Mouse (Mus musculus): ENCODE data around the gene Lrp6. TPM values are rescaled to one million over a fixed set of nuclear protein-coding genes. Genes with fewer than 3 reads are reported as not detected.
A peak's percentile ranks its signal among the peaks of the same experiment; 100 is the strongest.

Gene Lrp6
- polyA plus RNA-seq, 1 experiment: 8.4 TPM

DNA sequence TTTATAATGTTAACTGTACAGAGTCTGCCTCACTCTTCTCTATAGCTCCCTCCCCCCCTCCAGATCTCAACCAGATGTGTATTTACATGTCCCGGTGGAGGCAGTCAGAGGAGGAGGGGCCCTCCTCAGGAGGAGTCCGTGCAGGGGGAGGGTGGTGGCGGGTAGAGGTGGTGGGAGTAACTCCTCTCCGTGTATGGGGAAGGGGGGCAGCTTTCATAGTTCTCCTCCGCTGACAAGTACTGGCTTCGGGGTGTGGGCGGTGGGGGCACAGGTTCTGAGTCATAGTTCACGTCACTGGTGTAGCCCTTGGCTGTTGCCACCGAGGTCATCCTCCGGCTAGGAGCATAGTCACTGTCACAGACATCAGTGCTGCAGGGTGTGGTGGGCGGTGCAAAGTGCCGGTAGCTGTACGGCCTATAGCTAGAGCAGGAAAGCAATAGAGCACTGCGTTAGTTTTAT lies 116.1 kb downstream of the Lrp6 start:
- Histone ChIP-seq H3K4me2 (ENCODE audit: low read depth) (no peak overlapping the region), H3K27me3 (ENCODE audit: control insufficient read depth, insufficient read depth, insufficient read length) (no peaks in the 10 kb centered on the region), H3ac (ENCODE audit: control insufficient read depth, insufficient read length) (no peak overlapping the region), H3K79me2 (ENCODE audit: control insufficient read depth, insufficient read depth) (no peaks in the 10 kb centered on the region), H3K36me3 (ENCODE audit: control insufficient read depth, insufficient read depth) (peaks cover 27% of the 10 kb centered on the region), H3K4me3 (no peak overlapping the region)
- TF ChIP-seq SRF (IDR thresholded peaks at IDR 0.05; ENCODE audit: control insufficient read depth, insufficient read length, low read depth) (no peak), TCF12 (IDR thresholded peaks at IDR 0.05; ENCODE audit: insufficient read depth, poor library complexity, severe bottlenecking) (no peak), TCF3 (IDR thresholded peaks at IDR 0.05; ENCODE audit: insufficient read length, low read depth) (no peak), MYOD1 (IDR thresholded peaks at IDR 0.05; ENCODE audit: control insufficient read depth in 1 of 3, insufficient read length in 2 of 3, low read depth in 2 of 3) (no peak), POLR2AphosphoS2 (IDR thresholded peaks at IDR 0.05; ENCODE audit: insufficient read length, low read depth) (no peak), MYOG (IDR thresholded peaks at IDR 0.05; ENCODE audit: control insufficient read depth in 1 of 3, insufficient read depth in 1 of 3, insufficient read length in 2 of 3, low read depth in 2 of 3) (no peak), CEBPB (IDR thresholded peaks at IDR 0.05; ENCODE audit: insufficient read depth, poor library complexity, severe bottlenecking) (no peak), MAX (IDR thresholded peaks at IDR 0.05; ENCODE audit: low read depth) (no peak), USF1 (IDR thresholded peaks at IDR 0.05; ENCODE audit: low read depth) (no peak), E2F4 (IDR thresholded peaks at IDR 0.05; ENCODE audit: insufficient read depth) (no peak), REST (IDR thresholded peaks at IDR 0.05; ENCODE audit: insufficient read depth, insufficient read length) (no peak)

GRCm38 (mm10) chr6:134449958-134450357 lies 116.8 kb downstream of the Lrp6 start:
- TF ChIP-seq MAX (IDR thresholded peaks at IDR 0.05; ENCODE audit: low read depth): no peak
- TF ChIP-seq MYOG (IDR thresholded peaks at IDR 0.05; ENCODE audit: control insufficient read depth in 1 of 3, insufficient read depth in 1 of 3, insufficient read length in 2 of 3, low read depth in 2 of 3): peak in 1 of 3 experiments; percentile 16
- Histone ChIP-seq H3ac (ENCODE audit: control insufficient read depth, insufficient read length) (no peak overlapping the region), H3K36me3 (ENCODE audit: control insufficient read depth, insufficient read depth) (peaks cover 27% of the 10 kb centered on the region), H3K4me3 (no peak overlapping the region), H3K27me3 (ENCODE audit: control insufficient read depth, insufficient read depth, insufficient read length) (no peaks in the 10 kb centered on the region), H3K79me2 (ENCODE audit: control insufficient read depth, insufficient read depth) (no peaks in the 10 kb centered on the region), H3K4me2 (ENCODE audit: low read depth) (no peak overlapping the region)

DNA sequence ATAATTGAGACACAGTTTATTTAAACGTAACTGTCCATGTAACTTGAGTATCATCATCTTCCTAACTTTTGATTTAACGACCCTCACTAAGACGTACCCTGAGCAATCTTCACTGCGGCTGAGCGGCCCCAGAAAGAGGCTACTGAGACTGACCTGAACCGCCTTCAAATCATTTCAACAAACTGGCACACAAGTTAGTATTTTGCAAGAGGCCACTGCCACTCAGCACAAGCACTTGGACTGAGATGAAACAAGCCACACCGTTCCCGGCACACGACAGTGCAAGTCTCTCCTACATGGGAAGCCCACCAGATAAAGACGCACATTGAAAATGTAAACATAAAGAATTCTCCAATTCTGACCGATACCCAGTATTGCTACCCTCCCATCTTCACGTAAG lies 118.3 kb downstream of the Lrp6 start:
- H3K4me2 ChIP-seq (ENCODE audit: low read depth): no peak overlapping the region
- no peaks in the 10 kb centered on the region for H3K27me3 ChIP-seq (ENCODE audit: control insufficient read depth, insufficient read depth, insufficient read length)
- H3ac ChIP-seq (ENCODE audit: control insufficient read depth, insufficient read length): no peak overlapping the region
- no peak overlapping the region for H3K4me3 ChIP-seq
- peaks cover 24% of the 10 kb centered on the region for H3K36me3 ChIP-seq (ENCODE audit: control insufficient read depth, insufficient read depth)
- no peaks in the 10 kb centered on the region for H3K79me2 ChIP-seq (ENCODE audit: control insufficient read depth, insufficient read depth)
- no peak for TF ChIP-seq MYOD1 (IDR thresholded peaks at IDR 0.05; ENCODE audit: control insufficient read depth in 1 of 3, insufficient read length in 2 of 3, low read depth in 2 of 3)
- no peak for TF ChIP-seq TCF3 (IDR thresholded peaks at IDR 0.05; ENCODE audit: insufficient read length, low read depth)
- TF ChIP-seq MYOG (IDR thresholded peaks at IDR 0.05; ENCODE audit: control insufficient read depth in 1 of 3, insufficient read depth in 1 of 3, insufficient read length in 2 of 3, low read depth in 2 of 3): no peak
- TF ChIP-seq POLR2A (IDR thresholded peaks at IDR 0.05; ENCODE audit: insufficient read length, low read depth): no peak
- no peak for TF ChIP-seq MAX (IDR thresholded peaks at IDR 0.05; ENCODE audit: low read depth)
- no peak for TF ChIP-seq POLR2AphosphoS2 (IDR thresholded peaks at IDR 0.05; ENCODE audit: insufficient read length, low read depth)
- TF ChIP-seq E2F4 (IDR thresholded peaks at IDR 0.05; ENCODE audit: insufficient read depth): no peak

DNA sequence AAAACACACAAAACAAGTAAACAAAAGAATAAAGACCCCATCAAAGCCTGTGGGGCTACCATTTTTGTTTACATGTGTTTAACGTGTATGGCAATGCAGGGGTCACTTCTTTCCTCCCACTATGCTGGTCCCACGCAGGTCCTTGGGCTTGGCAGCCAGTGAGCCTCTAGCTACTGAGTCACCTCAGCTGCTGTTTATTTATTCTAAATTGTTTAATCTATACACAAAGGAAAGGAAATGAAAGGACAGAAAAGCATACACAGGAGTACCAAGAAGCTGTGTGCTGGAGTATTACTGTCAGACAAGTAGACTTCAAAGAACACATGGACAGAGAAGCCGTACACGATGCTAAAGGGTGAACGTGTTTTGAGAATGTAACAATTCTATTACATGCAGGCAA lies 122.8 kb downstream of the Lrp6 start:
- no peak overlapping the region for H3K4me2 ChIP-seq (ENCODE audit: low read depth)
- TF ChIP-seq E2F4 (IDR thresholded peaks at IDR 0.05; ENCODE audit: insufficient read depth) (no peak), MYOG (IDR thresholded peaks at IDR 0.05; ENCODE audit: control insufficient read depth in 1 of 3, insufficient read depth in 1 of 3, insufficient read length in 2 of 3, low read depth in 2 of 3) (no peak), SRF (IDR thresholded peaks at IDR 0.05; ENCODE audit: control insufficient read depth, insufficient read length, low read depth) (no peak), TCF3 (IDR thresholded peaks at IDR 0.05; ENCODE audit: insufficient read length, low read depth) (no peak), MYOD1 (IDR thresholded peaks at IDR 0.05; ENCODE audit: control insufficient read depth in 1 of 3, insufficient read length in 2 of 3, low read depth in 2 of 3) (no peak), POLR2AphosphoS2 (IDR thresholded peaks at IDR 0.05; ENCODE audit: insufficient read length, low read depth) (no peak), CEBPB (IDR thresholded peaks at IDR 0.05; ENCODE audit: insufficient read depth, poor library complexity, severe bottlenecking) (no peak), MAX (IDR thresholded peaks at IDR 0.05; ENCODE audit: low read depth) (no peak), POLR2A (IDR thresholded peaks at IDR 0.05; ENCODE audit: insufficient read length, low read depth) (no peak), USF1 (IDR thresholded peaks at IDR 0.05; ENCODE audit: low read depth) (no peak), REST (IDR thresholded peaks at IDR 0.05; ENCODE audit: insufficient read depth, insufficient read length) (no peak), TCF12 (IDR thresholded peaks at IDR 0.05; ENCODE audit: insufficient read depth, poor library complexity, severe bottlenecking) (no peak)
- no peaks in the 10 kb centered on the region for H3K79me2 ChIP-seq (ENCODE audit: control insufficient read depth, insufficient read depth)
- H3ac ChIP-seq (ENCODE audit: control insufficient read depth, insufficient read length): no peak overlapping the region
- H3K27me3 ChIP-seq (ENCODE audit: control insufficient read depth, insufficient read depth, insufficient read length): no peaks in the 10 kb centered on the region
- no peak overlapping the region for H3K4me3 ChIP-seq
- no peaks in the 10 kb centered on the region for H3K36me3 ChIP-seq (ENCODE audit: control insufficient read depth, insufficient read depth)

DNA sequence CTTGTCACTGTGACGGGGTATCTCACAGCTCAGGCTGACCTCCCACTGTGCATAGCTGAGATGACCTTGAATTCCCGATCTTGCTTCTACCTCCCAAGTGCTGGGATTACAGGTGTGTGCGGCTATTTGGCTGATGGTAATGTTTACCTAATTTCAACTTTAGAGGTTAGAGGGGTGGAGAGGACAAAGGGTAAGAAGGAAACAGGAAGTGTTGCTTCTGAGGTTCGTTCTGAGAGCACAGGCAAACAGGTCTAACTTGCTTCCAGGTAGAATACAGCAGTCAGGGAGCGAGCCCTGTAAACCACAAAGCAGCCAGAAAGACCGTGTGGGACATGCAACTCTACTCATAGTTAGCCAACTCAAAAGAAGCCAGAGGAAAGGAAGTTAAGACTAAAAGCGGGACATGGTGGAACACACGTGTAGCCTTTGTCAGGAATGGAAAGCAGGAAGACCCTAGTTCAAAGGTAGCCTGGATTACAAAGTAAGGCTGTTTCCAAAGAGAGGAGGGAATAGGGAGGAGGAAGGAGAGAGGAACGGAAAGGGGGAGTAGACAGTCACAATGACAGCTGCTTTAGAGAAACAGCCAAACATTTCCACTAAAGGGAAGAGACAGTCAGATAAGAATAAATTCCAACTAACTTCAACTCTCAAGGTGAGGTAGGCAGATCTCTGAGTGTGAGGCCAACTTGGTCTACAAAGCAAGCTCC lies 123.4 kb downstream of the Lrp6 start:
- Histone ChIP-seq H3K79me2 (ENCODE audit: control insufficient read depth, insufficient read depth) (no peaks in the 10 kb centered on the region), H3ac (ENCODE audit: control insufficient read depth, insufficient read length) (no peak overlapping the region), H3K4me3 (no peak overlapping the region), H3K4me2 (ENCODE audit: low read depth) (no peak overlapping the region), H3K27me3 (ENCODE audit: control insufficient read depth, insufficient read depth, insufficient read length) (no peaks in the 10 kb centered on the region), H3K36me3 (ENCODE audit: control insufficient read depth, insufficient read depth) (no peaks in the 10 kb centered on the region)
- no peak for TF ChIP-seq MAX (IDR thresholded peaks at IDR 0.05; ENCODE audit: low read depth)
- no peak for TF ChIP-seq TCF12 (IDR thresholded peaks at IDR 0.05; ENCODE audit: insufficient read depth, poor library complexity, severe bottlenecking)
- no peak for TF ChIP-seq USF1 (IDR thresholded peaks at IDR 0.05; ENCODE audit: low read depth)
- no peak for TF ChIP-seq REST (IDR thresholded peaks at IDR 0.05; ENCODE audit: insufficient read depth, insufficient read length)
- no peak for TF ChIP-seq MYOG (IDR thresholded peaks at IDR 0.05; ENCODE audit: control insufficient read depth in 1 of 3, insufficient read depth in 1 of 3, insufficient read length in 2 of 3, low read depth in 2 of 3)
- TF ChIP-seq POLR2AphosphoS2 (IDR thresholded peaks at IDR 0.05; ENCODE audit: insufficient read length, low read depth): no peak
- no peak for TF ChIP-seq MYOD1 (IDR thresholded peaks at IDR 0.05; ENCODE audit: control insufficient read depth in 1 of 3, insufficient read length in 2 of 3, low read depth in 2 of 3)
- no peak for TF ChIP-seq TCF3 (IDR thresholded peaks at IDR 0.05; ENCODE audit: insufficient read length, low read depth)
- no peak for TF ChIP-seq POLR2A (IDR thresholded peaks at IDR 0.05; ENCODE audit: insufficient read length, low read depth)
- TF ChIP-seq SRF (IDR thresholded peaks at IDR 0.05; ENCODE audit: control insufficient read depth, insufficient read length, low read depth): no peak
- TF ChIP-seq CEBPB (IDR thresholded peaks at IDR 0.05; ENCODE audit: insufficient read depth, poor library complexity, severe bottlenecking): no peak

All from myocyte (in vitro differentiated cells).